ENCODE assay signal across 8 mouse cellular contexts in genomic region chr5:121972680-121973192, GRCm38 (mm10).
DNase-seq lines count a peak whose midpoint lies in the region; ATAC-seq lines count a peak whose summit lies in the region.

No protein-coding gene starts in this region.

- no peaks in the 10 kb centered on the region; the same call in 1 of the 2 replicates for H3K36me3 ChIP-seq in kidney, embryonic 16.5 days (ENCODE audit: insufficient read depth, low read length)
- no peaks in the 10 kb centered on the region for H3K36me3 ChIP-seq in hindbrain, embryonic 15.5 days

- H3K4me2 ChIP-seq in kidney, embryonic 16.5 days (replicated peaks; ENCODE audit: low read depth, low read length), result peak overlapping the region; percentile 14; the same call in 1 of the 2 replicates
- H3K4me2 ChIP-seq in hindbrain, embryonic 15.5 days, result peak overlapping the region; percentile 35

- no peak overlapping the region for H3K27ac ChIP-seq in kidney, embryonic 16.5 days (ENCODE audit: low read length)
- H3K27ac ChIP-seq in brown adipose tissue, adult 24 weeks (replicated peaks; ENCODE audit: low read depth, low read length), result no peak overlapping the region
- H3K27ac ChIP-seq in hindbrain, embryonic 15.5 days (replicated peaks), result peak overlapping the region; percentile 63

- intact Hi-C loops in left cerebral cortex, postnatal 14 days (cut with DNase I), result no loop called here

- H3K9ac ChIP-seq in kidney, embryonic 16.5 days (replicated peaks; ENCODE audit: low read length), result no peak overlapping the region
- H3K9ac ChIP-seq in hindbrain, embryonic 15.5 days, result no peak overlapping the region

- peaks cover 14% of the 10 kb centered on the region for H3K4me1 ChIP-seq in kidney, embryonic 16.5 days (ENCODE audit: insufficient read depth, low read length)
- no peaks in the 10 kb centered on the region for H3K4me1 ChIP-seq in brown adipose tissue, adult 24 weeks (ENCODE audit: control insufficient read depth, insufficient read depth, insufficient read length, low read length)
- peaks cover 53% of the 10 kb centered on the region for H3K4me1 ChIP-seq in hindbrain, embryonic 15.5 days (replicated peaks)

- WGBS in kidney, embryonic 16.5 days, result 24% methylated on average over 23 of the region's 23 CpGs
- WGBS in hindbrain, embryonic 15.5 days, result 18% methylated on average over 23 of the region's 23 CpGs

- H3K4me3 ChIP-seq in kidney, embryonic 16.5 days (ENCODE audit: low read length), result no peak overlapping the region
- H3K4me3 ChIP-seq in brown adipose tissue, adult 24 weeks (ENCODE audit: insufficient read depth, low read depth, low read length), result peak overlapping the region; percentile 18
- no peak overlapping the region for H3K4me3 ChIP-seq in hindbrain, embryonic 15.5 days

- ATAC-seq in kidney, embryonic 16.5 days (ENCODE audit: low FRiP score, low TSS enrichment), result peak; percentile 60; the same call in 1 of the 2 replicates
- peak; percentile 35; the same call in 1 of the 2 replicates for ATAC-seq in hindbrain, embryonic 15.5 days (ENCODE audit: low FRiP score, low read depth)

- no peak for DNase-seq in kidney, adult 18-20 months
- peak; percentile 82 for DNase-seq in neural tube, embryonic 10.5 days (ENCODE audit: extremely low spot score, low spot score)
- DNase-seq in c-Kit-positive CD71-positive TER-119-positive erythroid progenitor cells, embryonic 14.5 days (ENCODE audit: low spot score), result no peak
- no peak for DNase-seq in frontal cortex, postnatal 36 days (ENCODE audit: low spot score in 2 of 2)
- no peak for DNase-seq in left cerebral cortex, postnatal 14 days (ENCODE audit: low spot score in 2 of 2)

- H3K27me3 ChIP-seq in kidney, embryonic 16.5 days (ENCODE audit: insufficient read depth, low read length), result no peaks in the 10 kb centered on the region
- H3K27me3 ChIP-seq in hindbrain, embryonic 15.5 days, result no peaks in the 10 kb centered on the region

- no peaks in the 10 kb centered on the region for H3K9me3 ChIP-seq in kidney, embryonic 16.5 days (ENCODE audit: low read length)
- no peaks in the 10 kb centered on the region for H3K9me3 ChIP-seq in hindbrain, embryonic 15.5 days
